Mouse (Mus musculus): ENCODE results near the gene Dcst2. TPM values are rescaled to one million over a fixed set of nuclear protein-coding genes. Genes with fewer than 3 reads are reported as not detected.
A peak's percentile ranks its signal among the peaks of the same experiment; 100 is the strongest.

Gene Dcst2
- total RNA-seq, 1 experiment: not detected

DNA sequence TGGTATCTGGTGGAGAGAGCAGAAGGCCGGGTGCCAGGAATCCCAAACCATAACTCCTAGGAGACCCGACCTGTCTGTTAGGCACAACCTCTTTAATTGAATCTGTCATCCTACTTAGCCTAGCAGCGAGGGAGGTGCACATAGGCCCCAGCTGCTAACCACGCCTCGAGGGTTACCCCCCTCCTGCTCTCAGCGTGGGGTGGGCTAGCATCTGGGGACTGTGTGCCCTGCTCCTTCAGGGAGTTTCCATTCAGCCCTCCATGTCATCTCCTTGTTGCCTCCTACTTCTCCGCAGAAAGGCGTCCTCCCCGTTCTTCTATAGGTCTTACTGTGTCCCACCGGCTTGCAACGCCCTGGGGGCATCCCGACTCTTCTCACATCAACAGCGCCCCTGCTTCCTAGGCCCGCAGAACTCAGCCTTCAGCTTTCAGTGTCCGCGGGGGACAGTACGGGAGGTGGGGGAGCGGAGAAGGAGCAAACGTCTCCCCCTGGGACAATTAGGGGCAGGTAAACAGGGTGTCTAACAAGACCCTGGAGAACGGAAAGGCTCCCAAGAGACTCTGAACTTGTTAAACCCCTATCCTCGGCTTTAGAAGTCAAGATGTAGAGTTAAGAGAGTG lies 42.7 kb upstream of the Dcst2 start:
- DNase-seq (ENCODE audit: low read depth, low spot score): no peak
- Histone ChIP-seq H3K4me3 (ENCODE audit: insufficient read depth in 1 of 2, low read depth in 1 of 2, low read length in 2 of 2, poor library complexity in 1 of 2, severe bottlenecking in 1 of 2) (peak overlapping the region in 1 of 2 experiments; percentile 42; a peak in 1 of 4 replicates), H3K9ac (ENCODE audit: insufficient read depth, low read depth, low read length, poor library complexity, severe bottlenecking) (no peak overlapping the region), H3K4me1 (ENCODE audit: control insufficient read depth in 2 of 2, insufficient read depth in 2 of 2, low read length in 2 of 2, poor library complexity in 1 of 2) (peaks cover 0 to 28% of the 10 kb centered on the region in 2 experiments; a peak in 2 of 4 replicates), H3K36me3 (ENCODE audit: control insufficient read depth, insufficient read depth, low read length, poor library complexity, severe bottlenecking) (no peaks in the 10 kb centered on the region), H3K9me3 (ENCODE audit: control insufficient read depth, insufficient read depth, low read depth, low read length) (no peaks in the 10 kb centered on the region), H3K27ac (ENCODE audit: insufficient read depth, low read depth, low read length, poor library complexity, severe bottlenecking) (no peak overlapping the region)
- TF ChIP-seq MAFK (IDR thresholded peaks at IDR 0.05; ENCODE audit: insufficient read depth, low read depth, low read length) (no peak), ZNF384 (IDR thresholded peaks at IDR 0.05; ENCODE audit: low read depth, low read length) (no peak), CHD2 (IDR thresholded peaks at IDR 0.05; ENCODE audit: low read depth, low read length) (no peak), HCFC1 (IDR thresholded peaks at IDR 0.05; ENCODE audit: borderline replicate concordance, insufficient read depth, low read length) (no peak), ZC3H11A (IDR thresholded peaks at IDR 0.05; ENCODE audit: borderline replicate concordance, low read depth, low read length) (no peak)
- in situ Hi-C loops (cut with MboI; ENCODE audit: low sequenced_read_pairs in 2 of 2, unreplicated experiment in 2 of 2): no loop called here

DNA sequence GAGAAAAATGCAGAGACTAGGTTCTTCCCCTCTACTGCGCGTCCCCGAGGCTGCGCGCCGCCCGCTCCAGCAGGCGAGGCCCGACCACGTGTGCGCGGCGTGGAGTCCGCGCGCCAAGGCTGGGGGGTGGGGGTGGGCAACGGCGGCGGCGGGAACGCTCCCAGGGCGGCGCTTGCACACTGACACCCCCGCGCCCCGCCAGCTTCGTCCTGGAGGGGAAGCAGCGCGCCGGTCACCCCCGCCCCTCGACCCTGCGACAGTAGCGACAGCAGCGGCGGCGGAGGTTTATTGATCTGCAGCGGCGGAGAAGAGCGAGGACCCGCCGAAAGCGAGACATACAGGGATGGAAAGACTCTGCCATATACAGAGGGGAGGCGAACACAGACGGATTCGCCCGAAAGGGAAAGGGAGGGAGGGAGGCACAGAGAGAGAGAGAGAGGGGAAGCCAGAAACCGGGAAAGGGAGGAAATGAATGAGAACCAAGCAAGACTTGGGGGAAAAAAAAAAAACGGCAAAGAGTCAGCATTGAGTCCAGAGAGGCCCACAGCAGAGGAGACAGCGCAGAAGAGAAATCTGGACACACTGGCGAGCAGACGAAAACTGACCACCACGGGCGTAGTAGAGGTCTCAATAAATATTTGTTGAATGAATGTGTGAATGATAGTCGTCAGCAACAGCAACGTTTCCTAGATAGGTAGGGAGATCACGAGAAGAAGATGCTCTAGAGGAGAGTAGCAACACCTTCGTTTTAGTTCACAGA lies 42.0 kb upstream of the Dcst2 start:
- H3K36me3 ChIP-seq (ENCODE audit: control insufficient read depth, insufficient read depth, low read length, poor library complexity, severe bottlenecking): no peaks in the 10 kb centered on the region
- in situ Hi-C loops (cut with MboI; ENCODE audit: low sequenced_read_pairs in 2 of 2, unreplicated experiment in 2 of 2): no loop called here
- H3K4me3 ChIP-seq (ENCODE audit: insufficient read depth in 1 of 2, low read depth in 1 of 2, low read length in 2 of 2, poor library complexity in 1 of 2, severe bottlenecking in 1 of 2): peak overlapping the region in 1 of 2 experiments; percentile 42; a peak in 2 of 4 replicates
- H3K9me3 ChIP-seq (ENCODE audit: control insufficient read depth, insufficient read depth, low read depth, low read length): no peaks in the 10 kb centered on the region
- H3K4me1 ChIP-seq (ENCODE audit: control insufficient read depth in 2 of 2, insufficient read depth in 2 of 2, low read length in 2 of 2, poor library complexity in 1 of 2): peaks cover 0 to 25% of the 10 kb centered on the region in 2 experiments; a peak in 2 of 4 replicates
- no peak overlapping the region for H3K9ac ChIP-seq (ENCODE audit: insufficient read depth, low read depth, low read length, poor library complexity, severe bottlenecking)
- no peak overlapping the region for H3K27ac ChIP-seq (ENCODE audit: insufficient read depth, low read depth, low read length, poor library complexity, severe bottlenecking)
- no peak for TF ChIP-seq CHD2 (IDR thresholded peaks at IDR 0.05; ENCODE audit: low read depth, low read length)
- TF ChIP-seq ZC3H11A (IDR thresholded peaks at IDR 0.05; ENCODE audit: borderline replicate concordance, low read depth, low read length): no peak
- no peak for TF ChIP-seq MAFK (IDR thresholded peaks at IDR 0.05; ENCODE audit: insufficient read depth, low read depth, low read length)
- no peak for TF ChIP-seq ZNF384 (IDR thresholded peaks at IDR 0.05; ENCODE audit: low read depth, low read length)
- no peak for TF ChIP-seq HCFC1 (IDR thresholded peaks at IDR 0.05; ENCODE audit: borderline replicate concordance, insufficient read depth, low read length)
- DNase-seq (ENCODE audit: low read depth, low spot score): no peak

DNA sequence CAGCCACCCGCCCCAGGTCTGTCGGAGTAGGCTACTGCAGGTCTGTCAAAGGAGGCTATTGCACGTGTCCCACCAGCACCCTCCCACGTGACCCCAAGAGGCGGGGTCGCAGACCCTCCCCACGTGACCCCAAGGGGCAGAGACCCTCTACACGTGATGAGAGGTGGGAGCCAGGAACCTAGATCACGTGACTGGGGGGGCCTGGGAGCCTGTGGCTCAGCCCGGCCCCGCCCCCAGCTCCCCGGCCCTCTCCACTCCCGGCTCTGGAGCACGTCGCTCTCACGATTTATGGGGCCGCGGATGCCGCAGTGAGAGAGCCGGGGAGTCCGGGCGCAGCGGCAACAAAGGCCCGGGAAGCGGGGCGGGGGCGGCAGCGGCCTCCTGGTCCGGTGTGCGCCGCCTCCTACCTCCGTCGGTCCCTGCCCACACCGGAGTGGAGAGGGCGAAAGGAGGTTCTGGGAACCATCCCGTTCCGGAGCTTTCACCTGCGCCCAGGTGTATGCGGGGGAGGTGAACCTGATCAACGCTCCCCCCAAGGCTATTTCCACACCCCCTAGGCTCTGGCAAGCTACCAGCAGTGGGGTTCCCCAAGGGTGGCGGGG lies 41.1 kb upstream of the Dcst2 start:
- in situ Hi-C loops (cut with MboI; ENCODE audit: low sequenced_read_pairs in 2 of 2, unreplicated experiment in 2 of 2): no loop called here
- peak overlapping the region; percentile 64 to 76 for H3K4me3 ChIP-seq (ENCODE audit: insufficient read depth in 1 of 2, low read depth in 1 of 2, low read length in 2 of 2, poor library complexity in 1 of 2, severe bottlenecking in 1 of 2)
- TF ChIP-seq HCFC1 (IDR thresholded peaks at IDR 0.05; ENCODE audit: borderline replicate concordance, insufficient read depth, low read length) (no peak), ZNF384 (IDR thresholded peaks at IDR 0.05; ENCODE audit: low read depth, low read length) (no peak), MAFK (IDR thresholded peaks at IDR 0.05; ENCODE audit: insufficient read depth, low read depth, low read length) (no peak), ZC3H11A (IDR thresholded peaks at IDR 0.05; ENCODE audit: borderline replicate concordance, low read depth, low read length) (no peak), CHD2 (IDR thresholded peaks at IDR 0.05; ENCODE audit: low read depth, low read length) (no peak)
- H3K4me1 ChIP-seq (ENCODE audit: control insufficient read depth in 2 of 2, insufficient read depth in 2 of 2, low read length in 2 of 2, poor library complexity in 1 of 2): peaks cover 0 to 19% of the 10 kb centered on the region in 2 experiments; a peak in 2 of 4 replicates
- no peak overlapping the region for H3K27ac ChIP-seq (ENCODE audit: insufficient read depth, low read depth, low read length, poor library complexity, severe bottlenecking)
- H3K9me3 ChIP-seq (ENCODE audit: control insufficient read depth, insufficient read depth, low read depth, low read length): no peaks in the 10 kb centered on the region
- no peaks in the 10 kb centered on the region for H3K36me3 ChIP-seq (ENCODE audit: control insufficient read depth, insufficient read depth, low read length, poor library complexity, severe bottlenecking)
- peak overlapping the region; percentile 54 for H3K9ac ChIP-seq (ENCODE audit: insufficient read depth, low read depth, low read length, poor library complexity, severe bottlenecking)
- DNase-seq (ENCODE audit: low read depth, low spot score): no peak

DNA sequence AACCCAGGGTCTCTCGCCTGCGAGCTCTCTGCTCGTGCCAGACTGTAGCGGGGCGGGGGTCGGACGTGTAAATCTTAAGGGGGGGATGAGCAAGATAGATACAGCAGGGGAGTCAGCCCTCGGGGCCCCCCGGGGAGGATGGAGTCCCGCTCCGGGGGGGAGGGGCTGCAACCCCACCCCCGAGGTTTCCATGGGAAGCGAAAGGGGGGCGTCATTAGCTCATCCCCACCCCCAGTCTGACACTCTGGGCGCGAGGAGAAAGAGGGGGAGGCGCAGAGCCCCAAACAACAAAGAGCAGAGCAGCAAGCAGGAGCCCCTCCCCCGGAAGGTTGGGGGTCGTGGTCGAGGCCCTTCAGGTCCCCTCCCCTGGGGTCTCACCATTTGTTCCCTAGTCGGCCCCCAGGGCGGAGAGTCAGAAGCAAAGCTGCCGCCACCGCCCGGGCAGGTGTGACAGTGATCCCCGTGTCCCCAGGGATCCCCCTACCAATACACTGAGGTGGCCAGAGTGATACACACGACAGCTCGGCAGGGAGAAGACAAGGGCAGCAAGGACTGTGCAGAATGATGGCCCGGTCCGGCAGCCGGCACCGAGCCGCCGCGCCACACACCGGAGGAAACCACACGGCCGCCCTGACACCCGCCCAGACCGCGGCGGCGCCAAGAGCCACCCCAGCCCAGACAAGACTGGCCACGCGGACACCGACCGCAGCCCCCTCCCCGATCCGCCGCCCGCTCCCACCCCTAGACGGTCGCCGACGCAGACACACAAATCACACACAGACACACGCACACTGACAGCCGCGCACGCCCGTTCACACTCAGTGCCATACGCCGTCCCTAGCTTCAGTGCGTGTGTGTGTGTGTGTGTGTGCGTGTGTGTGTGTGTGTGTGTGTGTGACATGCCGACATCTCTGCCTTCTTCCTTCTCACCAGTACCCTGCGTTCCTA lies 40.3 kb upstream of the Dcst2 start:
- peak overlapping the region; percentile 54 for H3K9ac ChIP-seq (ENCODE audit: insufficient read depth, low read depth, low read length, poor library complexity, severe bottlenecking)
- peaks cover 0 to 15% of the 10 kb centered on the region in 2 experiments; a peak in 1 of 4 replicates for H3K4me1 ChIP-seq (ENCODE audit: control insufficient read depth in 2 of 2, insufficient read depth in 2 of 2, low read length in 2 of 2, poor library complexity in 1 of 2)
- no peak for TF ChIP-seq MAFK (IDR thresholded peaks at IDR 0.05; ENCODE audit: insufficient read depth, low read depth, low read length)
- peak overlapping the region; percentile 64 to 76 for H3K4me3 ChIP-seq (ENCODE audit: insufficient read depth in 1 of 2, low read depth in 1 of 2, low read length in 2 of 2, poor library complexity in 1 of 2, severe bottlenecking in 1 of 2)
- in situ Hi-C loops (cut with MboI; ENCODE audit: low sequenced_read_pairs in 2 of 2, unreplicated experiment in 2 of 2): no loop called here
- DNase-seq (ENCODE audit: low read depth, low spot score): no peak
- no peaks in the 10 kb centered on the region for H3K9me3 ChIP-seq (ENCODE audit: control insufficient read depth, insufficient read depth, low read depth, low read length)
- no peaks in the 10 kb centered on the region for H3K36me3 ChIP-seq (ENCODE audit: control insufficient read depth, insufficient read depth, low read length, poor library complexity, severe bottlenecking)
- H3K27ac ChIP-seq (ENCODE audit: insufficient read depth, low read depth, low read length, poor library complexity, severe bottlenecking): no peak overlapping the region

Measured in ES-E14 (cell line).